Mouse (Mus musculus): ENCODE results near the gene Gm49398. TPM values are rescaled to one million over a fixed set of nuclear protein-coding genes. Genes with fewer than 3 reads are reported as not detected.

The Gm49398 gene
- total RNA-seq (2022), result not detected

- no peak for DNase-seq (ENCODE audit: low spot score in 2 of 2)
Observed at GRCm38 (mm10) chr13:61288739-61289138, at the start of gene Gm49398. TSS of gene Gm49398 (minus strand) at chr13:61288839.

GRCm38 (mm10) chr13:61255258-61255657 lies 33.4 kb downstream of the Gm49398 start, which contains the start of gene Cts8:
TSS of gene Cts8 (minus strand) at chr13:61255358.
- no peak for DNase-seq (ENCODE audit: low spot score in 2 of 2)

- DNase-seq (ENCODE audit: low spot score in 2 of 2), result peak; percentile 2 to 39
Observed at GRCm38 (mm10) chr13:61241076-61241947, 47.3 kb downstream of the Gm49398 start.

GRCm38 (mm10) chr13:61203310-61203709 lies 85.3 kb downstream of the Gm49398 start, which contains the start of gene Cts6:
TSS of gene Cts6 (minus strand) at chr13:61203410.
- no peak for DNase-seq (ENCODE audit: low spot score in 2 of 2)

Small RNAs within 50 kb of the gene (microRNA-seq; reads per million reads assigned to microRNA genes)
- 0 reads per million in 2 experiments for gene Gm27704

Other genes starting within 250 kb of the Gm49398 start
- gene Ctsq, start 248.2 kb downstream of the Gm49398 start, total RNA-seq (2022), result not detected
- gene Ctsr, start 124.6 kb downstream of the Gm49398 start, total RNA-seq (2022), result not detected
- not detected for gene Cts6, start 85.4 kb downstream of the Gm49398 start, total RNA-seq (2022)
- not detected for gene Cts8, start 33.5 kb downstream of the Gm49398 start, total RNA-seq (2022)
- not detected for gene Cts7, start 69.4 kb upstream of the Gm49398 start, total RNA-seq (2022)